Mouse (Mus musculus) kidney, adult 10 weeks (tissue): ENCODE results near the gene Rab15. TPM values are rescaled to one million over a fixed set of nuclear protein-coding genes. Genes with fewer than 3 reads are reported as not detected.

Source experiments
- polyA plus RNA-seq: library from polyadenylated mRNA; stranded (reverse); fragments of 350-450 nt; fragmentation: Illumina TruSeq; extraction: RNeasy Lipid Tissue Mini Kit (QIAGEN cat#74804); gene quantifications from one replicate; pipeline ENCODE4 v1.2.3, GENCODE M21; 2014; ENCODE audit warnings: low read depth, low replicate concordance

Gene Rab15
- 2.9 TPM for polyA plus RNA-seq

DNA sequence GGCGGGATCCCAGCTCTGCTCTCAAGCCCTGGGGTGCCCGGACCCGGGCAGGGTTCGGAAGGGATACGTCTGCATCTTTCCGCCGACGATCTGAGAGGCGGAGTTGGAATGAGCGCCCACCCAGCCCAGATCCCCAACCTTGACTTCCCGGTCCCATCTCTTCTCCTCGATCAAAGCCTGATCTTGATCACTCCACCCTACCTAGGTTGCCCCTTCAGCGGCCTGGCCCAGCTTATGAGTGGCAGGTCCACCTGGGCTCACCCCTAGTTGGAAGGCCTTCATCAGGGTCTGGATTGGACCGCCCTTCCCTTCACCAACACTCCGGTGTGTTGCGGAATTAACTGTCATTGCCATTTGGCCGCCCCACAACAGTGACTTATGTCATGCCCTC, at the start of gene Rab15:
Gene Rab15 (minus strand): TSS at position 258 of the 391 bp plus-strand sequence.

DNA sequence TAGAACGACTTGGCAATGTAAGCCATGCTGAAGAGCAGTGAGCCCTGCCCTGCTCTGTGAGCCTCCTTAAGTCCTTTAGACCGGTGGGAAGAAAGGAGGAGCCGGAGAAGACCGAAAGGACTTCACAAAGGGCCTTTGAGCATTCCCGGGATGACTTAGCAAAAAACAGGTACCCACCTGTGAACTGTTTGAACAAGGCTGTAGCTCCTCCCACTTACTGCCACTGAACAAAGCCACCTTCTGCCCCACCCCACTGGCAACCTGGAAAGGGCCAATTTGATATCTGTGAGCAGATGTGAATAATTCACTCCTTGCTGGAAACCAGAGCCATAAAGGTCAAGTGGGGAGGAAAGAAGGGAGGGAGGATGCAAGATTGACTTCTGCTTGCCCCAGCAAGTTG, 27.4 kb downstream of the Rab15 start, which contains the start of gene Gpx2:
Gene Gpx2 (minus strand): TSS at position 205 of the 400 bp plus-strand sequence.

DNA sequence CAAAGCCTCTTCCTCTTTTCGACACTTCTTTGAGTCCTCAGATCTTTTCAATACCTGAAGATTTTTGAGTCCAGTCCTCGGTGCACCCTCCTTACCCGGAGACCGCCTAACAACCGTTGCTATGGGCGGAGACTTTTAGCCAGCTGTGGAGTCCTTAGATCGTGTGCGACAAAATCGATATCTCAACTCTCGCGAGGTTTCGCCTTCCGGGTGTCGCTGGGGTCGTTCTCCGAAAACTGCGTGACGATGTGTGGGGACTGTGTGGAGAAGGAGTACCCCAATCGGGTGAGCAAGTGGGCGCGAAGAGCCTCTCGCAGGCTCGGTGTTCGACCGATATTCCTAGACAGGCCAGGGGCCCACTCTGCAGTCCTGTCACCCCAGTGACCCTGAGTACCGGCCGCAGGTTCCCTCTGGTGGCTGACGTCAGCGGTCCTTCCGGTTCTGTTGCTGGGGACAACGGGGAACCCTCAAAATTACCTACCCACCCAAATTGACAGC, 57.3 kb downstream of the Rab15 start, which contains the start of the genes Churc1 and Fntb:
Gene Churc1 (plus strand): TSS at position 185 of the 498 bp plus-strand sequence.
Gene Fntb (plus strand): TSS at position 236 of the 498 bp plus-strand sequence.

Other genes with a start within 250 kb of the Rab15 start
- 0.28 TPM for gene Sptb, start 112.4 kb downstream of the Rab15 start, polyA plus RNA-seq
- 77.7 TPM for gene Churc1, start 57.4 kb downstream of the Rab15 start, polyA plus RNA-seq
- gene Fntb, start 57.3 kb downstream of the Rab15 start, polyA plus RNA-seq = 0.53 TPM
- not detected for gene Gpx2, start 27.4 kb downstream of the Rab15 start, polyA plus RNA-seq
- gene Max, start 139.3 kb upstream of the Rab15 start, polyA plus RNA-seq = 46.2 TPM